ENCODE assay signal across 15 mouse cellular contexts in the genomic region with DNA sequence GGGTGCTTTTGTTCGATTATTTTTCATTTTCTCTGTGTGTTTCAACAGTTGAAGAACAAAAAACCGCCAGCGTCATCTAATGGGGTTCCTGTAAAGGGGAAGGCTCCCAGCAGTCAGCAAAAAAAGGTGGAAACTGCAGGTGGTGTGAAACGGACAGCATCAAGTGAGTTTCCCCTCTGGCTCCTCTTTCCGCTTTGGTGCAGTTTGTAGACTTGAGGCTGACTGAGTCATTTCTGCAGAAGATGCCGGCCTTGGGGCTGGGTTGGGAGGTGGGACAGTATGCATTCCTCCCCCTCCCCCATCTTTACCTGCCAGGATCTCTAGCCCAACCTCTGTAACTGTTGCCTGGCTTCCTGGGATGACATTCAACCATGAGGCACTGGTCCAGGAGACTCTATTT.
"Had no signal": no experiment of that assay in that cellular context is flagged by ENCODE, and none has a peak within 500 bp of the region (broad histone marks: within the 10 kb centered on the region; RNA-seq: fewer than 3 reads in every experiment).

No protein-coding gene starts in this region.

- ATAC-seq: midbrain, embryonic 15.5 days had no signal

- H3K4me1 ChIP-seq: midbrain, embryonic 10.5 days; midbrain, embryonic 13.5 days; midbrain, embryonic 15.5 days; neural tube, embryonic 13.5 days had no signal

- H3K9me3 ChIP-seq: midbrain, embryonic 10.5 days; midbrain, embryonic 13.5 days; midbrain, embryonic 15.5 days; neural tube, embryonic 13.5 days; neural tube, embryonic 15.5 days had no signal

- H3K4me3 ChIP-seq: midbrain, embryonic 10.5 days; midbrain, embryonic 13.5 days; midbrain, embryonic 15.5 days; myocyte; neural tube, embryonic 13.5 days; neural tube, embryonic 15.5 days had no signal

- H3K27ac ChIP-seq: liver, embryonic 14.5 days; midbrain, embryonic 10.5 days; midbrain, embryonic 13.5 days; midbrain, embryonic 15.5 days; neural tube, embryonic 13.5 days; neural tube, embryonic 15.5 days had no signal

- H3K27me3 ChIP-seq: midbrain, embryonic 13.5 days; midbrain, embryonic 15.5 days; neural tube, embryonic 13.5 days; neural tube, embryonic 15.5 days had no signal

- DNase-seq: lung, adult 18-20 months; lung, embryonic 14.5 days; lung, postnatal 10 days; lung, postnatal 4 days; right cerebral cortex, postnatal 14 days; thymus, adult 18-20 months; thymus, postnatal 14 days; thymus, postnatal 36 days had no signal

- H3K9ac ChIP-seq: liver, embryonic 14.5 days; lung, embryonic 14.5 days; midbrain, embryonic 13.5 days; midbrain, embryonic 15.5 days; neural tube, embryonic 13.5 days; neural tube, embryonic 15.5 days had no signal

- H3K4me2 ChIP-seq: lung, embryonic 14.5 days; midbrain, embryonic 13.5 days; midbrain, embryonic 15.5 days; neural tube, embryonic 13.5 days; neural tube, embryonic 15.5 days had no signal
